Mouse (Mus musculus) T-helper 2 cell (primary cell): ENCODE measurements around the gene Tfap4.

ENCODE experiments used
- in situ Hi-C: fragments of 300-600 bp; cut with MboI, MseI; formaldehyde crosslinking; loops from one replicate; pipeline ENCODE4 v1.15.1; 2025; ENCODE audit warnings: high pct_unique_total_duplicates

Tfap4 gene

GRCm38 (mm10) chr16:4559715-4560144 is at the start of gene Tfap4:
Gene Tfap4, minus strand, starts transcription at chr16:4559854.
- in situ Hi-C loops, result loop anchor here (5.0 kb wide), 1 partner anchor 72 kb away; no protein-coding TSS in a partner anchor

- in situ Hi-C loops, result loop anchor here (5.0 kb wide), 1 partner anchor 41 kb away; no protein-coding TSS in a partner anchor
These were observed 48.9 kb upstream of the Tfap4 start for GRCm38 (mm10) chr16:4608532-4609059.

GRCm38 (mm10) chr16:4607818-4608531 is 48.3 kb upstream of the Tfap4 start:
- in situ Hi-C loops, result loop anchor here (5.0 kb wide), 1 partner anchor 41 kb away; no protein-coding TSS in a partner anchor

- in situ Hi-C loops, result loop anchor here (5.0 kb wide), 1 partner anchor 39 kb away; no protein-coding TSS in a partner anchor
These were observed 46.9 kb upstream of the Tfap4 start for GRCm38 (mm10) chr16:4606431-4607084.

GRCm38 (mm10) chr16:4605514-4606131 is 46.0 kb upstream of the Tfap4 start:
- in situ Hi-C loops, result loop anchor here (5.0 kb wide), 1 partner anchor 38 kb away; no protein-coding TSS in a partner anchor

GRCm38 (mm10) chr16:4604293-4604837 is 44.7 kb upstream of the Tfap4 start:
- in situ Hi-C loops, result loop anchor here (5.0 kb wide), 1 partner anchor 302 kb away; no protein-coding TSS in a partner anchor

- in situ Hi-C loops, result loop anchor here (5.0 kb wide), 1 partner anchor 301 kb away; no protein-coding TSS in a partner anchor
These were observed 43.8 kb upstream of the Tfap4 start for GRCm38 (mm10) chr16:4603453-4603837.

- in situ Hi-C loops, result loop anchor here (5.0 kb wide), 1 partner anchor 301 kb away; no protein-coding TSS in a partner anchor
These were observed 43.3 kb upstream of the Tfap4 start for GRCm38 (mm10) chr16:4602766-4603452.

GRCm38 (mm10) chr16:4602189-4602588 is 42.5 kb upstream of the Tfap4 start:
- in situ Hi-C loops, result loop anchor here (5.0 kb wide), 1 partner anchor 300 kb away; no protein-coding TSS in a partner anchor

GRCm38 (mm10) chr16:4600701-4601310 is 41.2 kb upstream of the Tfap4 start:
- in situ Hi-C loops, result loop anchor here (5.0 kb wide), 1 partner anchor 299 kb away; no protein-coding TSS in a partner anchor

GRCm38 (mm10) chr16:4599616-4600015 is 40.0 kb upstream of the Tfap4 start:
- in situ Hi-C loops, result loop anchor here (5.0 kb wide), 1 partner anchor 297 kb away; no protein-coding TSS in a partner anchor

- in situ Hi-C loops, result no loop called here
These were observed 39.4 kb upstream of the Tfap4 start for GRCm38 (mm10) chr16:4598891-4599543.

GRCm38 (mm10) chr16:4598041-4598440 is 38.4 kb upstream of the Tfap4 start:
- in situ Hi-C loops, result no loop called here

GRCm38 (mm10) chr16:4597296-4597695 is 37.6 kb upstream of the Tfap4 start:
- in situ Hi-C loops, result no loop called here

GRCm38 (mm10) chr16:4596836-4597235 is 37.2 kb upstream of the Tfap4 start:
- in situ Hi-C loops, result no loop called here

- in situ Hi-C loops, result no loop called here
These were observed 36.6 kb upstream of the Tfap4 start for GRCm38 (mm10) chr16:4596141-4596728.

GRCm38 (mm10) chr16:4595527-4595963 is 35.9 kb upstream of the Tfap4 start:
- in situ Hi-C loops, result no loop called here

- in situ Hi-C loops, result no loop called here
These were observed 35.3 kb upstream of the Tfap4 start for GRCm38 (mm10) chr16:4594814-4595526.
